Mouse (Mus musculus): ENCODE data around the gene 4930579G24Rik.

DNA sequence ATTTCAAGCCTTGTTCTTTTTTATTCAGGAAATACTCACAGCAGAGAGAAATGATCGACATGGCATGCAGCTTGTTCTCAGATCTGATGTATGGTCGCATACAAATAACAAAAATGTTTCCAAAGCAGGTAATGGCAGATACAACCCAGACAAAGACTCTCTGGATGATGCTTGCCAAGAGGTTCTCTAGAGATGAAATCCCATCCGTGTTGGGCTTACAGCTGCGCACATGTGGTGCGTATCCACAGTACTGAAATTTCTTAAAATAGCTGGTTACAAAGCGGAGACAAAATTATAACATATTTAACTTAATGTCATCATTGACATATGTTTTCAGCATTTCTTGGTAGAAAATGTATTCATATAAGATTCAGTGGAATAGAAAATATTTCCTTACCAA is 23.2 kb downstream of the 4930579G24Rik start:
- no peak for TF ChIP-seq CTCF (IDR thresholded peaks at IDR 0.05; ENCODE audit: borderline replicate concordance, insufficient read depth, low read depth, low read length)
- TF ChIP-seq POLR2A (IDR thresholded peaks at IDR 0.05; ENCODE audit: borderline replicate concordance, insufficient read depth, low read length) = no peak
